Mouse (Mus musculus): Measurements from ENCODE around the gene Slfn3. TPM values are rescaled to one million over a fixed set of nuclear protein-coding genes. Genes with fewer than 3 reads are reported as not detected.
"Not testable (repeated sequence)": the region's sequence is repeated elsewhere in the genome, so short reads cannot be mapped to it uniquely, and the experiment has no call there.

Slfn3 gene
- polyA plus RNA-seq, 1 experiment from 2014 or later: 1.7 TPM

- H3K27me3 ChIP-seq (replicated peaks; ENCODE audit: control insufficient read depth, insufficient read depth, low read length): no peaks in the 10 kb centered on the region
- H3K9ac ChIP-seq (ENCODE audit: low read depth, low read length): no peak overlapping the region
- no peak overlapping the region for H3K4me3 ChIP-seq (ENCODE audit: low read depth, low read length)
- H3K4me1 ChIP-seq (ENCODE audit: control insufficient read depth, insufficient read depth, low read length): no peaks in the 10 kb centered on the region
- ATAC-seq (ENCODE audit: low read depth) (no peak), DNase-seq (ENCODE audit: low spot score) (no peak)
- H3K36me3 ChIP-seq (ENCODE audit: control insufficient read depth, insufficient read depth, low read length): no peaks in the 10 kb centered on the region
- H3K4me2 ChIP-seq (ENCODE audit: low read depth, low read length): no peak overlapping the region
- no peaks in the 10 kb centered on the region for H3K9me3 ChIP-seq (ENCODE audit: control insufficient read depth, low read length)
- 16% methylated on average over 2 of the region's 2 CpGs for WGBS
- no peak overlapping the region for H3K27ac ChIP-seq (replicated peaks; ENCODE audit: low read depth, low read length)
Observed at GRCm38 (mm10) chr11:83239811-83240210, 48.7 kb downstream of the Slfn3 start.

GRCm38 (mm10) chr11:83257211-83257610, 66.1 kb downstream of the Slfn3 start:
- not testable (repeated sequence) for H3K4me2 ChIP-seq (ENCODE audit: low read depth, low read length); DNase-seq (ENCODE audit: low spot score); H3K4me3 ChIP-seq (ENCODE audit: low read depth, low read length); H3K9me3 ChIP-seq (ENCODE audit: control insufficient read depth, low read length); H3K27ac ChIP-seq (replicated peaks; ENCODE audit: low read depth, low read length); H3K36me3 ChIP-seq (ENCODE audit: control insufficient read depth, insufficient read depth, low read length); H3K9ac ChIP-seq (ENCODE audit: low read depth, low read length); ATAC-seq (ENCODE audit: low read depth); H3K27me3 ChIP-seq (replicated peaks; ENCODE audit: control insufficient read depth, insufficient read depth, low read length); H3K4me1 ChIP-seq (ENCODE audit: control insufficient read depth, insufficient read depth, low read length)
- 71% methylated on average over 5 of the region's 5 CpGs for WGBS

GRCm38 (mm10) chr11:83262673-83263072, 71.5 kb downstream of the Slfn3 start:
- DNase-seq (ENCODE audit: low spot score) (no peak), ATAC-seq (ENCODE audit: low read depth) (no peak)
- H3K36me3 ChIP-seq (ENCODE audit: control insufficient read depth, insufficient read depth, low read length): no peaks in the 10 kb centered on the region
- no peak overlapping the region for H3K4me3 ChIP-seq (ENCODE audit: low read depth, low read length)
- 96% methylated on average over 1 of the region's 1 CpGs for WGBS
- no peak overlapping the region for H3K9ac ChIP-seq (ENCODE audit: low read depth, low read length)
- H3K4me2 ChIP-seq (ENCODE audit: low read depth, low read length): no peak overlapping the region
- H3K27me3 ChIP-seq (replicated peaks; ENCODE audit: control insufficient read depth, insufficient read depth, low read length): no peaks in the 10 kb centered on the region
- no peaks in the 10 kb centered on the region for H3K4me1 ChIP-seq (ENCODE audit: control insufficient read depth, insufficient read depth, low read length)
- H3K9me3 ChIP-seq (ENCODE audit: control insufficient read depth, low read length): no peaks in the 10 kb centered on the region
- H3K27ac ChIP-seq (replicated peaks; ENCODE audit: low read depth, low read length): no peak overlapping the region

GRCm38 (mm10) chr11:83263146-83263545, 72.0 kb downstream of the Slfn3 start:
- H3K4me2 ChIP-seq (ENCODE audit: low read depth, low read length): no peak overlapping the region
- H3K27me3 ChIP-seq (replicated peaks; ENCODE audit: control insufficient read depth, insufficient read depth, low read length): no peaks in the 10 kb centered on the region
- WGBS: 57% methylated on average over 3 of the region's 3 CpGs
- no peak for ATAC-seq (ENCODE audit: low read depth)
- no peak overlapping the region for H3K4me3 ChIP-seq (ENCODE audit: low read depth, low read length)
- no peaks in the 10 kb centered on the region for H3K9me3 ChIP-seq (ENCODE audit: control insufficient read depth, low read length)
- H3K4me1 ChIP-seq (ENCODE audit: control insufficient read depth, insufficient read depth, low read length): no peaks in the 10 kb centered on the region
- H3K36me3 ChIP-seq (ENCODE audit: control insufficient read depth, insufficient read depth, low read length): no peaks in the 10 kb centered on the region
- H3K9ac ChIP-seq (ENCODE audit: low read depth, low read length): no peak overlapping the region
- DNase-seq (ENCODE audit: low spot score): peak; percentile 12
- H3K27ac ChIP-seq (replicated peaks; ENCODE audit: low read depth, low read length): no peak overlapping the region

Other genes with a start within 250 kb of the Slfn3 start
- gene Slfn5, start 240.0 kb upstream of the Slfn3 start, polyA plus RNA-seq (2014; fragmentation: Nextera tagmentation; extraction: Ambion mirVana): 2.4 and 3.9 TPM in 2 replicates
- 16.6 and 17.1 TPM in 2 replicates for gene Slfn9, start 199.5 kb upstream of the Slfn3 start, polyA plus RNA-seq (2014; fragmentation: Nextera tagmentation; extraction: Ambion mirVana)
- gene Slfn8, start 170.5 kb upstream of the Slfn3 start, polyA plus RNA-seq (2014; fragmentation: Nextera tagmentation; extraction: Ambion mirVana): 1.0 and 1.4 TPM in 2 replicates
- 7.1 and 9.6 TPM in 2 replicates for gene Slfn2, start 126.2 kb upstream of the Slfn3 start, polyA plus RNA-seq (2014; fragmentation: Nextera tagmentation; extraction: Ambion mirVana)
- 0.29 and 0.50 TPM in 2 replicates for gene Slfn1, start 74.5 kb upstream of the Slfn3 start, polyA plus RNA-seq (2014; fragmentation: Nextera tagmentation; extraction: Ambion mirVana)
- 0.08 and 0.26 TPM in 2 replicates for gene Slfn4, start 16.1 kb upstream of the Slfn3 start, polyA plus RNA-seq (2014; fragmentation: Nextera tagmentation; extraction: Ambion mirVana)
- gene Slfn14, start 95.4 kb downstream of the Slfn3 start, polyA plus RNA-seq (2014; fragmentation: Nextera tagmentation; extraction: Ambion mirVana): 0.12 and 0.22 TPM in 2 replicates
- gene Ap2b1, start 107.7 kb downstream of the Slfn3 start, polyA plus RNA-seq (2014; fragmentation: Nextera tagmentation; extraction: Ambion mirVana): 65.5 and 72.7 TPM in 2 replicates
- 14.5 and 14.8 TPM in 2 replicates for gene Pex12, start 111.3 kb downstream of the Slfn3 start, polyA plus RNA-seq (2014; fragmentation: Nextera tagmentation; extraction: Ambion mirVana)
- gene Rasl10b, start 217.8 kb downstream of the Slfn3 start, polyA plus RNA-seq (2014; fragmentation: Nextera tagmentation; extraction: Ambion mirVana): 2.3 and 2.9 TPM in 2 replicates
- gene Gas2l2, start 238.1 kb downstream of the Slfn3 start, polyA plus RNA-seq (2014; fragmentation: Nextera tagmentation; extraction: Ambion mirVana): 0.08 and 0.38 TPM in 2 replicates
- 0.54 and 0.77 TPM in 2 replicates for gene 1700020L24Rik, start 246.3 kb downstream of the Slfn3 start, polyA plus RNA-seq (2014; fragmentation: Nextera tagmentation; extraction: Ambion mirVana)

Data from embryonic facial prominence, embryonic 14.5 days (tissue).